Mouse (Mus musculus): ENCODE data around the gene H2al2a.
A peak's percentile ranks its signal among the peaks of the same experiment; 100 is the strongest.
"Not testable (repeated sequence)": the region's sequence is repeated elsewhere in the genome, so short reads cannot be mapped to it uniquely, and the experiment has no call there.

The H2al2a gene

DNA sequence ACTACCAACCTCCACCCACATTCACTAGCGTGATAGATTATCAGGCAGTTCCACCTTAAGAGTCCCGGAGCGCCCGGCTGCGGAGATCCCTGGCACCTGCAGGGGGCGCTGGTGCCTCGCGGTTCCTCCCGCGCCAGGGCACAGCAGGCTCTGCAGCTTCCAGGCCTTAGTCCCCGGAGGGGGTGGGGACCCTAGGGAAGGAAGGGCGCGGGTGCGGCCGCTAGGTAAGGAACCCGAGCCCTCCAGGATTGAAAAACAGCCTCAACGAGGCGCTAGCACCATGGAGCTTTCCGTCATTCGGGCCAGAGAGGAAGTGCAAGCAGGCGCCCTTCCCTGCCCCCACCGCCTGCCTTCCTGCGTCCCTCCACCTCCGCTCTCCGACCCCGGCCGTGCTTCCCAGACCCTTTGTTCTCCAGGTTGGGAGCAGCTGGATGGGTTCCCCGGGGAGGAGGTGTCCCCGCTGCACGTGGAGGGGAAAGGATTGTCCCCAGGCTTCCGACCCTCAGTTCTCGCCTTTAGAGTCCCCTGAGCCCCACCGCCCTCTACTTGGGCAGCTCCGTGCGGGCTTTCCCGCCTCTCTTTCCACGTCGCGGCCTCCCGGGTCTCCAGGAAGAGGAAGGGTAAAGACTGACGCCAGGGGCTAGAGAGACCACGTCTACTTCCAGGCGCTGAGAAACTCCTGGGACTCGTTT, 30.8 kb upstream of the H2al2a start:
- DNase-seq: peak; percentile 93

DNA sequence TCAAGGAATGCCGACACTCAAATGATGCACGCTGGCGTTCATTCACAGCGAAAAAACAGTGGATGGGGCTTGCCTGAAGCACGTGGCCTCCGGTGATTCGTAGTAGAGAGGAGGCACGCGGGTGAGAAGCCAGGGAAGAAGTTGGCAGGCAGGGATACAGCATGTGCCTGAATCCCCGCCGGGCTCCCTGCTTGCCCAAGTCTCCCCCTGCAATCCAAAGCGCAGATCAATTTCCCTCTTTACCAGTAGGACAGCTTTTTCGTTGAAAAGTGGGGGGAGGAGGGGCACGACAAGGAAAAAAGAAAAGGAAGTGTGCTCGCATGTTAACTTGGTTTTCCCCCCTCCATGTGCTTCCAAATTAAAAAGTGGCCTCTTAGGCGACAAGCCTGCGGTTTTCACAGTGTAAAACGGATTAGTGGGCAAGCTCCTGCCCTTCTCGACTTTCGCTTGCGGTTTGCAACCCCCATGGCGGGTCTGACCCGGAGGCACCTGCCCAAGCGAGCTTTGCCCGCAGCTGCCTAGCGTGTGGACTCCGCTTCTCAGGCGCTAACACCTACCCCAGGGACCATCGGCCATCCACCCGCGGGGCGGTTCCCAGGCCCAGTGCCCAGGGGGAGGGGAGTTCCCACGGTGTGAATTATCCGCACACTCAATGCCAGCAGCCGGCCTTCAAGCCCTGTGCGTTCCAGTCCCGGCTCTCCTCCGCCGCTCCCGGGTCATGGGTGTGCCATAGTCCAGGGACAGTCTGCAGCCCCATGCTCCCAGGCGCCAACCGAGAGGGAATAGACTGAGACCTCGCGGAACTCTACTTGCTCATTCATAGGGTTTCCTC, 29.6 kb upstream of the H2al2a start:
- peak; percentile 62 for DNase-seq

DNA sequence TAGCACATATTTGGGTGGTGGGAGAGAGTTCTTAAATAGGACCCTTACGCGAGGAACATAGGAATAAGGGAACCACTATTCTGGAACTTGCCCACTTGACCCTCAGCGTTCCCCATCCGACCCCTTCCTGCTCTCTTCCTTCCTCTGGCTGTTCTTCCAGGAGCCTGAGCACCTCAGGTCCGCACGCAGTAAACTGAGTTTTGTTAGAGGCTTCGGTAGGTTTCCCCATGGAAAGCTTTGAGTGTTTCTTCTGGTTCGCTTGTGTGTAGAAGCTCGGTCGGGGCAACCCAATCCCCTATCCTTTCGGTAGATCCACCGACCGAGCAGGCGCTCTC, 29.0 kb upstream of the H2al2a start:
- DNase-seq: no peak

DNA sequence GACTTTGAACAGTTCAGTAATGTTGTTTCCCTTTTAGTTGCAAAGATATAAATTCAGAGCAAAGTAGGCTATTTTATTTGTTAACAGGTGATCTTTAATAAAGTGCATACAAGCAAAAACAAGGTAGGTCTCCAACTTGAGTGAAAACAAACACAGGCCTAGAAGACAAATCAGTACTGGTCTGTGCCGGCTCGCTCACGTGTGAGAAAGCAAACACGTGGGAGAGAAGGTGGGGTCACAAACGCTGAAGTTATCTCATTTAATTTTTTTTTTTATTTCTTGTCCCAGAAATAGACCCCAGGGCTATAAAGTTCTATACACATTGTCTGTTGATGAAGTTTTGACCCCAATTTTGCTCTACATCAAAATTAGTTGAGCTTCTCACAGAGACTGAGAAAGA, 28.4 kb upstream of the H2al2a start:
- no peak for DNase-seq

DNA sequence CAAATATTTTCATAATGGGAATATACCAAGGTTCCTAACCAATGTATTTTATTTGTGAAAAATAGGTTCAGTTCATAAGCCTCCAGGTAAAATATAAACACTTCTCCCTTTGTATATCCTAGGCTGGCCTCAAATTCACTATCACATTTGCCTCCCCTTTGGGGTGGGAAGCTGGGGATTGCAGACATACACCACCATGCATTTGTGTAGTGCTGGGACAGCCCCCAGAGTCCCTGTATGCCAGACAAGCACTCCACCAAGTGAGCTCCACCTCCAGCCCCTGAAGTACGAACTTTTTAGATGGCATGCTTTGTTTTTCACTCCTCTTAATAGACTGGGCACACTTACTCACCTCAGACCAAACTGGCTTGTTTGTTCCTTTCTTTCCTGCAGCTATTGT, 26.1 kb upstream of the H2al2a start:
- DNase-seq: no peak

DNA sequence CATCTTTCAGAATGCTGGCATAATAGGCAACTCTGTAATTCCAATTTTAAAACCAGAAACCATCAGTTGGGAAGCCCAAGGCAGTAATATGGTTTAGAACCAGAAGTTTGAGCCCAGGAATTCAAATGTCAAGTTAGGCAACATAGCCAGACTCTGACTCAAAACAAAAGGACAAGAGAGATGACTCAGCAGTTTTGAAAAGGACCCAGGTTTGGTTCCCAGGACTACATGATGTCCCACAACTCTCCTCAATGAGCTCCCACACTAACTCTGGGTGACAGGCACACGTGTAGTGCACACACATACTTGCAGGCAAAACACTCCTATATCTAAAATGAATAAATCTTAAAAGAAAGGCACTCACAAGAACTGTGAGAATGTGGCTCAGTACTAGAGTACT, 22.4 kb upstream of the H2al2a start:
- no peak for DNase-seq

DNA sequence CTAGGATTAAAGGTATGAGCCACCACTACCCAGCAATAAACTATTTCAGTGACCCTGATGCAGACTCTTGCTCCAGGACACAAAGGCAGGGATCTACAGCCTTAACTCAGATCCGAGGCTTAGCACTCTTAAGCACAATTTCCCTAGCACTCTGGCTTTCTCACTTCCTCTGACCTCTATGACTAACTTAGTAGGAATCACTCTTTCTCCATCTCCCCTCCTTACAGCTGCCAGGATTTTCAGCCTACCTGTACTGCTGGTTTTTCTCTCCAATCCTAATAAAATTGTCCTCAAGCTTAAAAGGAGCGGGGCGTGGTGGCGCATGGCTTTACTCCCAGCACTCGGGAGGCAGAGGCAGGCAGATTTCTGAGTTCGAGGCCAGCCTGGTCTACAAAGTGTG, 20.6 kb upstream of the H2al2a start:
- DNase-seq: no peak

DNA sequence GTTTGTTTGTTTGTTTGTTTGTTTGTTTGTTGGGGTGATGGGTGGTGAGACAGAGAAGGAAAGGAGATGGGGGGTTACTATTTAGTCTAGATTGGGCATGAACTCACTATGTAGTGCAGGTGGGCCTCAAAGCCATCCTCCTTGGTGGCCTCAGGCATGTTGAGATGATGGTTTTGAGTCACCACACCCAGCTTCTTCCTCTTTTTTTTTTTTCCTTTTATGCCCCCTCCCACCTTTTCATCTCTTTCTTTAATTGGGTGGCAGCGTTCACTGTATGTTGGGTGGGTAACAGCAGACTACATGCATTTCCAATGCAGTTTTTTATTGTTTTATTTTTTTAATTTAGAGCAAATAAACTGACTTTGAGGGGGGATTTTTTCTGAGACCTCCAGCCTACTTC, 19.9 kb upstream of the H2al2a start:
- DNase-seq: no peak

DNA sequence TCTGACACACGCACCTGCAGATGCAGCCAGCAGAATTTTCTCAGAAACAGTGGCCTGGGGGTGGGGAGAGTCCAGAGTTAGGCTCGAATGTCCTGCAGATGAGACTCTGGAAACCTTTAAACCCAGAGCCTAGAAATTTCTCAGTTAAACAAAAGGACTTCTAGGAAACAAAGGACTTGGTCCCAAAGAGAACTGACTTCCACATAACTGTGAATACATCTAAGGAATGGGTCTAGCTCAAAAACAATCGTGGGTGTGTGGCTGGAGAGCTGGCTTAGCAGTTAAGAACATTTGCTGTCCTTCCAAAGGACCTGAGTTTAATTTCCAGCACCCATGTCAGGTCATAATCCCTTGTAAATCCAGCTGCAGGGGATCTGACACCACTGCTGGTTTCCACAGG, 18.8 kb upstream of the H2al2a start:
- no peak for DNase-seq

DNA sequence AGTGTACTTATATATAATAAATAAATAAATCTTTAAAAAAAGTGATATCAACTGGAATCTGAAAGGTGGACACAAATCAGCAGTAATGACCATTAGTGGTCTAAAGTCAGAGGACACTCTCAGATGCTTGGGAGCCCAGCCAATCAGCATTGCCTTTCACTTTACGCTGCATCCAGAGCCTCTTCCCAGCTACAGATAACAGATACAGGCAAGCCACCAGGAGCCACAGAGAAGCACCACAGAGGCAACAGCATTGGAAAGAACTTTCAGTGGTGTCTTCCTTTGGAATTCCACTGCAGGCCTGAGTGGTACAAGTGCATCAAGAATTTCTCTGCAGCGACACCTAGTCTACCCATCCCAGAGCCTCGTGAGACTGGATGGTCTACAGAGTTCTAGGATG, 16.1 kb upstream of the H2al2a start:
- DNase-seq: no peak

DNA sequence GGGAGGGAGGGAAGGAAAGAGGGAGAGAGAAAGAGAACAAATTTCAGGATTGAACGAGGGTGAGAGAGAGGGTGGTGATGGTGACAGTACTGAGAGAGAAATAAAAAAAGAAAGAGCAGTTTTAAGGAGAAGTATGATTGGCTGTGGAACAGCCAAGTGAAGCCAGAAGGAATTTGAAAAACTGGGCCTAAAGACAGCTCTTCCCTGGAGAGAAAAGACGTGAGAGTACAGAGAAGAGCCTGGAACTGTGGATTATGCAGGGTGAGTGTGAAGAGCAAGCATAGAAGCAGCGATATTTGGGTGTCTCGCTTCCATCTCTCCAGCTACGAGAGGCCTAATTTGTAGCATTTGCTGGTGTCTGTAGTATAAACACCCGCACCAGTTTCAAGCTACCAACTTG, 14.5 kb upstream of the H2al2a start:
- no peak for DNase-seq

DNA sequence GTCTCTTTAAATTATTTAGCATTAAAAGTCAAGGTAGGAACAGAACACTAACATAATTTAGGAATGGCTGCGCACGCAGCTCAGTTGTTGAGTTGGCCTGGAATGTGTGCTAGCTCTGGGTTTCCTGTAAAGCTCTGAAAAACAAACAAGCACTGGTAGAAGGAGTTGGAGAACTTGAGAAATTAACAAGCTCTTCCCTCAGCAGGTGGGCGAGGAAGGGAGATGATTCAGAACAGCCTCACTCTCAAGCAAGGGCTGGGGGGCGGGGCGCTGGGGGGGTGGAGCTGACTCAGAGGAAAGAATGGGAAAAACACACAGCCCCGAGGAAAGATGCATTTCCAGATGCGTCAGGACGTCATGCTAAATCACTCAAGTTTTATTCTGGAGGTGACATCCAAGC, 8.4 kb upstream of the H2al2a start:
- no peak for DNase-seq

DNA sequence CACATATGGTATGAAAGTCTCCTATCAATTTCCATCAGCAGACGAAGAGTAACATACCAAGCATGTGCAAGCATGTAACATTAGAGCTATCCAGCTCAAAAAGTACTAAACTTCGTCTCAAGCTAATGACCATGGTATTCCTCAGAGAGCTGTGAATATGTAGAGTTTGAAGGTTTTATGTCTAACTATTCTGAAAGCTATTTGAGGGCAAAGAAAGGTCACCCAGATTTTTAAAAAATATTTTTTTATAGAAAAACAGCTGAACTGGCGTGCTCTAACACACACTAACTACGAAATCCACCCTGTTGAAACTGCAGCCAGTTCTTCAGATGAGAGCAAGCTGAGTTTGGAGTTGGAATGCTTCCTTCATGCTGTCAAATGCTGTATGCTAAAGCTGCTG, 7.5 kb upstream of the H2al2a start:
- no peak for DNase-seq

DNA sequence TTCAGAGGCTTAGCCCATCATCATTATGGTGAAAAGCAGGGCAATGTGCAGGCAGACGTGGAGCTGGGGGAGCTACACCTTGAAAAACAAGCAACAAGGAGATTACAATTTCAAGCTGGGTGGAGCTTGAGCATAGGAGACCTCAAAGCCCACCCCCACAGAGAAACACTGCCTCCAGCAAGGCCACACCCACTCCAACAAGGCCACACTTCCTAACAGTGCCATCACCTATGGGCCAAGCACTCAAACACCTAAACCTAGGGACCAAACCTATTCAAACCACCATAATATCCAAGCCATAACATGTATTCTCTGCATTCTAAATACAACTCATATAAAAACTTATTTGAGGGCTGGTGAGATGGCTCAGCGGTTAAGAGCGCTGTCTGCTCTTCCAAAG, 5.5 kb upstream of the H2al2a start:
- no peak for DNase-seq

DNA sequence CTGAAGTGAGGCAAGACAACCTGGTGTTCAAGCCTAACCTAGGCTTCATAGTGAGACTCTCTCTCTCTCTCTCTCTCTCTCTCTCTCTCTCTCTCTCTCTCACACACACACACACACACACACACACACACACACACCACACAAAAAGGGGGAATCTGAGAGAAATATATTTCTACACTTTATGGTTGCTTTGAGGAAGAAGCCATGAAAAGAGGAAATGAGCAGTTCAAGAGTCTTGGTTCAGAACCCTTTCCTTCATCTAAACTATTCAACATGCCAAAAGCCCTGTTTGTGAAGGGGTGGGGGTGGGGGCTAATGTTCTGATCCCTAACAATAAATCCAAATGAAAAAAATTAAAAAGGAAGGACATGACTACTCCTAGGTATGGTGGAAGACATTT, 7.2 kb downstream of the H2al2a start:
- no peak for DNase-seq

DNA sequence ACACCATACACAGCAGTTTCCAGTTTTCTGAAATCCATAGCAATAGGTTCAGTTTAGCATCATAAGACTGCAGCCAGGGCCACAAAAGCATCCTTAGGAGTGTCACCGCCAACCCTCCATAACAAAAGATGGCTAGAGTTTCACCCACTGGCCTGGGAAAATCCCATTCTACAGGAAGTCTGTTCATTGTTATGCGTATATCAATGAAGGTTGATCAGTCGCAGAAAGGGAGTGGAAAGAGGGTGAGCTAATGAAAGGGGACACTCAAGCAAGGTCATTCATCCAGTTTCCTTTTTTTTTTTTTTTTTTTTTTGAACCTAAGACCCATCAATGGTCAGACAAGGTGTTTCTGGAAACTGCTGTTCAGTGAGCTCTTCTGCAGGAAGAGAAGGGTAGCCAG, 7.6 kb downstream of the H2al2a start:
- no peak for DNase-seq

DNA sequence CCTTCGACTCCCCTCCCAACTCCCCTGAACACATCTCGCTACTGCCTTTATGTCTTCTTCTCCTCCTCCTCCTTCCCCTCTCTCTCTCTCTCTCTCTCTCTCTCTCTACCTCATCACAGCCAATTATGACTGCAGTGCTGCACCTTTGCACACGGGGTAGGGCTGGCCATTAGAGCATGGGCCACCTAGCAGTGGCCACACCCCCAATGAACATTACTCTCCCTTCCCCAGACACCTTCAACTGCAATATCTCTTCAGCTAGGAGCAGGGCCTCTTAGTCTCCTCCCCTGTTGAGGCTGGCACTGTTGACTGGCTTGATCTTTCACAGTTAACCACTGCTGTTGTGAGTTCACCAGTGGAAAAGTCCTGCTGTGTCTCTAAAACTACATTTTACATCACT, 10.1 kb downstream of the H2al2a start:
- DNase-seq: no peak

DNA sequence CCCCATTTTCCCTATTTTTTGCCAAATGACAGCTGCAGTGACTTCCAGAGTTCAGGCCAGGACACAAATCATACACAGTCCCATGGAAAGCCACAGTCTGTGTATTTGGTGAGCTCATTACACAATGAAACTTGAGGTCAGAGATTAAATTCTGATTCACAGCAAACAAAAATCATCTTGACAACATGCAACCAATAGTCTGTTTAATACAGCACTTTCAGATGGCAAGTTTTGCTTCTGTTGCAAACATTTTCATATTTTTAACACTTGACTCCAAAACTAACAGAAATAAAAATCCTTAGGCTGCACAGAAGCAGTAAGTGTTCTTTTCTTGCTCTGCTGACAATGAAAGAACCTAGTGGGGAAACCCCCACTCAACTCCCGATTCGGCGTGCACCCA, 12.0 kb downstream of the H2al2a start:
- DNase-seq: no peak

DNA sequence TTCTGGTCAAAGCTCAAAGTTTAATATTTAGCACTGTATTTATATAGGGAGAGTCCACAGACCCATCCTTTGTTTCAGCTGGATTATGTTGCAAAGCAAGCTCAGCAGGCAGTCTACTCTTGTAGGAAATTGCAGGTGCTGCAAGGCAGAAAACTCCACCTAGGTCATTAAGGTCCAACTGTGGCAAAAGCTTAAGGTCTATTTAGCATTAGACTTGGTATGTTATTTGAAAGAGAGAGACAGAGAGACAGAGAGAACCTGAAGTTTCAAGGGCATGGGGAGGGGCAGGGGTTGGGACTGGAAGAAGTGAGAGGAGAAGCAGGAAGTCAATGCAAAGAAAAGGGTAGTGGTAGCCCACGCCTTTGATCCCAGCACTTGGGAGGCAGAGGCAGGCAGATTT, 14.0 kb downstream of the H2al2a start:
- DNase-seq: no peak

DNA sequence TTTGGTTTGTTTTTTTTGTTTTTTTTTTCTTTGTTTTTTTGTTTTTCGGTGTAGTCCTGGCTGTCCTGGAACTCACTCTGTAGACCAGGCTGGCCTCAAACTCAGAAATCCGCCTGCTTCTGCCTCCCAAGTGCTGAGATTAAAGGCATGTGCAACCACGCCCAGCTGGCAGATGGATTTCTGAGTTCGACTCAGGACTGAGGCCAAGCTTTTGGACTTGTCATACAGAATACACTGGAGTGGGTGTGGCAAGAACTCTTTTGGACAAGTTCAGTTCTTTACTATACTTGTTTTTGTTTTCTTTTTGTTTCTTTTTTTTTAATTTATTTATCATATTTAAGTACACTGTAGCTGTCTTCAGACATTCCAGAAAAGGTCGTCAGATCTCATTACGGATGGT, 18.1 kb downstream of the H2al2a start:
- no peak for DNase-seq

DNA sequence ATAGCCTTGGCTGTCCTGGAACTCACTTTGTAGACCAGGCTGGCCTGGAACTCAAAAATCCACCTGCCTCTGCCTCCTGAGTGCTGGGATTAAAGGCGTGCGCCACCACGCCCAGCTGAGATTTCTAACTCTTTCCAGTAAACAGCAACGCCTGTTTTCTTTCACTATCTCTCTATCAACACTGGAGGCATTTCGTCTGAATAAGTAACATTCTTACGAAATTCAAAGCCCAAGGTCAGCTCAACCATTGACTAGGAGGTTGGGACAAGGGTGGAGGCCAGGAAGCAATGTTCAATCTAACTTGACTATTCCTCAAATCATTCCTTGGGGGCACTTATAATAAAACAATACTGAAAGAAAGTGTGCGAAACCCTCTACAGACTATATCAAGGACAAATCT, 18.5 kb downstream of the H2al2a start:
- not testable (repeated sequence) for DNase-seq

DNA sequence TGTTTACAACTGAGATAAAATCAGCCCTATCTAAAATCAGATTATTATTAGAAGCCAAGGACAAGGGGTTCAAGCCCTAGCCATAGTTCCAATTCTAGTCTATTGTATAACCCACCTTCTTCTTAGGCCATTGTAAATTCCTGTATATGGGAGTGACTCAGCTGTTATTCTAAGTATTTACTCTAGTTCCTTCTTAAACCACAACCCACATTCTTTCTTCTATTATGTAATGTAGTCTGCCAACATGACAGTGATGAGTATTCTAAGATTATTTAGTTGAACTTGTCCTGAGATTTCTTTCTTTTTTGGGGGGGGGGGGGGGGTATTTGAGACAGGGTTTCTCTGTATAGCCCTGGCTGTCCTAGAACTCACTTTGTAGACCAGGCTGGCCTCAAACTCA, 19.1 kb downstream of the H2al2a start:
- DNase-seq: not testable (repeated sequence)

DNA sequence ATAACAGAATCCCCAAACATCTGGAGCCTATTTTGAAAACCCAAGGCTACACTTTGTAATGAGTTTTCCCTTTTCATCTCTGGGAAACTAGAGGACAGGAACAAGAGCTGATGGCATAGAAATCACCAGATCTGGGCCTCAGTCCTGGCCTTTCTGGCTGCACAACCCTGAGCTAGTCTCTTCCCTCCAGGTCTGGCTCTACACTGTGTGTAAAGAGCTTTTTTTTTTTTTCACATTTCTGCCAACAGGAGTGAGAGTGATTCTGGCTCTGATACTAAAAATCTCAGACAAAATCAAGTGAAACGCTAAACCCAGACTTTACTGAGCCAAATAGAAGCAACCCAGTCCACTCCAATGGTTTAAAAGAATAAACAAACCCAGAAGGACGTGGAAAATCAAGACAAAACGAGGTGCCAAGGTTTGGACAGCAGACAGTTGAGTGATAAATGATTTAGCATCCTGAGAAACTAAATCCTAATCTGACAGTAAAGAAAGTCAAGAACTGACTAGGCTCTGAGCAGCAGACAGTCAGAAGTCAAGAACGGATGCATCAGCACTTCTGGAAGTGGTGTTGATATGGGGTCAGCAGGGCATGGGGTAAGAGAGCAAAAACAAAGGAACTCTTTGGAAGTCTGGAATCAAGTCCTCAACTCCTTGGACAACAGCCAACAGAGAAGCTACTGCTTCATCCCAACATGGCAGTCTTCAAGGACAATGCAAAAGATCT, 21.0 kb downstream of the H2al2a start:
- no peak for DNase-seq

DNA sequence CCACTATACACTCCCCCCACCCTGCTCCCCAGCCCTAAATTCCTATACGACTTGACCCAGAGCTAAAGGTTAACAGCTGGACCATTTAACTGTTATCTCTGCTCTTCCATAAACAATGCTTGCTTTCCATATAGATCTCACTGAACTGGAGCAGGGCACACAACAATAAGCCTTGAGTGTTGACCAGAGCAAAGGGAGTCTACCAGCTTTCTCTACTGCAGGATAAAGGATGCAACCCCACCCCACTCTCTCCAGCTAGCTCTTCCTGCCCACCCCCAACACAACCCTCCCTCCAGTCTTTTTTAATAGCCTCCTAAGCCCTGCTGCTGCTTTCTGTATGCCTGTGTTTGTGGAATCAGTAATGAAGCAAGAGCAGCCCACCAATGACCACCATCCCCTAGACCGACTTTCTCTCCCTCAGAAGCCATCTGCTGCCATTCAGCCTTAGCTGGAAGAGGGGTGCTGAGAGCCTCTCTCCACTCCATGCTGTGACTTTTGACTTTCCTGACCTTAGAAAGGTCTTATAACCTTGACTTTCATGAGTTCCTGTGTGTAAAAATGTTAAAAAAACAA, 22.8 kb downstream of the H2al2a start:
- no peak for DNase-seq

Measured in cerebellum, adult 9-11 months (tissue).